Mouse (Mus musculus) embryonic facial prominence, embryonic 14.5 days (tissue): ENCODE data around the gene Tcf7l2. TPM values are rescaled to one million over a fixed set of nuclear protein-coding genes. Genes with fewer than 3 reads are reported as not detected.

Experiments
- ATAC-seq: fragments of 200-750 bp; cut with Nextera tagmentation; 2 replicates; pipeline ENCODE4 v1.8.0; 2017; ENCODE audit warnings: low read depth, moderate number of reproducible peaks, moderate TSS enrichment
- DNase-seq: peaks from one replicate; pipeline ENCODE4 v3.0.0-alpha.2; 2015; ENCODE audit warnings: low spot score
- H3K27ac ChIP-seq: fragments of 300-500 bp; sonication (generic); replicated peaks from 2 replicates; pipeline ENCODE4 v1.5.1; 2014; ENCODE audit warnings: low read depth, mild to moderate bottlenecking, low read length, moderate library complexity
- H3K27me3 ChIP-seq: fragments of 300-500 bp; sonication (generic); replicated peaks from 2 replicates; pipeline ENCODE4 v1.6.1; 2014; ENCODE audit warnings: low read length; ENCODE audit not compliant: control insufficient read depth, insufficient read depth
- H3K36me3 ChIP-seq: fragments of 300-500 bp; sonication (generic); 2 replicates; pipeline ENCODE4 v1.6.1; 2014; ENCODE audit warnings: low read length, mixed read lengths; ENCODE audit not compliant: control insufficient read depth, insufficient read depth
- H3K4me1 ChIP-seq: fragments of 300-500 bp; sonication (generic); 2 replicates; pipeline ENCODE4 v1.6.1; 2014; ENCODE audit warnings: antibody characterized with exemption, low read length; ENCODE audit not compliant: control insufficient read depth, insufficient read depth
- H3K4me2 ChIP-seq: fragments of 300-500 bp; sonication (generic); 2 replicates; pipeline ENCODE4 v1.6.1; 2014; ENCODE audit warnings: low read depth, mild to moderate bottlenecking, low read length, moderate library complexity, mixed read lengths
- H3K4me3 ChIP-seq: fragments of 300-500 bp; sonication (generic); 2 replicates; pipeline ENCODE4 v1.5.1; 2014; ENCODE audit warnings: low read depth, mild to moderate bottlenecking, low read length
- H3K9ac ChIP-seq: fragments of 300-500 bp; sonication (generic); 2 replicates; pipeline ENCODE4 v1.6.1; 2014; ENCODE audit warnings: low read depth, mild to moderate bottlenecking, low read length, moderate library complexity, mixed read lengths
- H3K9me3 ChIP-seq: fragments of 300-500 bp; sonication (generic); 2 replicates; pipeline ENCODE4 v1.6.1; 2016; ENCODE audit warnings: low read length; ENCODE audit not compliant: control insufficient read depth
- WGBS: fragments of 180-500 bp; shearing (Covaris S2); extraction: QIAGEN DNeasy Blood & Tissue Kit; methylation state at CpG from one replicate; pipeline ENCODE4 v1.1.7; 2014; 5-methylcytosine and 5-hydroxymethylcytosine counted together
- polyA plus RNA-seq: library from polyadenylated mRNA; unstranded; fragments of >200 nt; fragmentation: Nextera tagmentation; extraction: Ambion mirVana; gene quantifications from 2 replicates; pipeline ENCODE4 v1.2.1, GENCODE M21; 2014

Tcf7l2 gene
- polyA plus RNA-seq, 1 experiment from 2014 or later, result 106 TPM

DNA sequence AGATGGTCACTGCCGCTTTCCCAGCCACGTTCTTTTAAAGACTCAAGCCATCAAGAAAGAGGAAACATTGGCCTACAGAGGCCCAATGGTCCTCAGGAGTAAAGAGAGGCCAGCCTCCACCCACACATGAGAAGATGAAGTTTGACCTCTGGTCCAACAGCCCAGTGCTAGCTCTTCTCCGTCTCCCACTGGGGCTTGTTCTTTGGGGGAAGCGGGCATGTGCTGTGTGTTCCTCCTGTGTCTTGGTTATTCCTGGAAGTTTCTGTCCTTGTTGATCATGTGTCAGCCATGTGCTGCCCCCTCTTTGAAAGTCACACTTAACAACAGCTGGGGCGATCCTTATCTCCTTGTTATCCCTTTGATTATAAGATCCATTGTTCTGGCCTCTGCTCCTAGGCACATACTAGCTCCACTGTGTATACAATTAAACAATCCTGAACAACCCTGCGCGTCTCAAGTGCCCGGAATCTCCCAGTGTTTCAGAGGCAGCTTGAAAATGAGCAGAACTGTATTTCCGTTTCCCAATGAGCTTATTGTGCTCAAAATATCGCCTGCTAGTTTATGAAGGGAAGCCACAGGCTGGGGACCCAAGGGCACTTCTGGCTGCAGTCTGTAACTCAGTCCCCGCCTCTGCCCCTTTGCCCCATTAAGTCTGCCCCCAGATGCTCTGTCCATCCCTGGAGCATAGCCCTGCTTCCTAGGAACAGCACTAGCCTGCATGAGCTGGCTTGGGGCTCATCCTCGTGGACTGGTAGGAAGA lies 65.0 kb downstream of the Tcf7l2 start:
- 0 out of 2 replicates have a peak overlapping the region, but pooled peaks have one; percentile 9 for H3K9ac ChIP-seq
- no peaks in the 10 kb centered on the region for H3K9me3 ChIP-seq
- H3K4me1 ChIP-seq, result peaks cover 19% of the 10 kb centered on the region
- peak; percentile 54 for DNase-seq
- H3K4me3 ChIP-seq, result no peak overlapping the region
- H3K27me3 ChIP-seq, result no peaks in the 10 kb centered on the region
- 42% methylated on average over 12 of the region's 12 CpGs for WGBS
- peak; percentile 38 for ATAC-seq
- peaks cover 8% of the 10 kb centered on the region; the same call in 1 of the 2 replicates for H3K36me3 ChIP-seq
- peak overlapping the region; percentile 61 for H3K27ac ChIP-seq
- H3K4me2 ChIP-seq, result peak overlapping the region; percentile 27; the same call in 1 of the 2 replicates

DNA sequence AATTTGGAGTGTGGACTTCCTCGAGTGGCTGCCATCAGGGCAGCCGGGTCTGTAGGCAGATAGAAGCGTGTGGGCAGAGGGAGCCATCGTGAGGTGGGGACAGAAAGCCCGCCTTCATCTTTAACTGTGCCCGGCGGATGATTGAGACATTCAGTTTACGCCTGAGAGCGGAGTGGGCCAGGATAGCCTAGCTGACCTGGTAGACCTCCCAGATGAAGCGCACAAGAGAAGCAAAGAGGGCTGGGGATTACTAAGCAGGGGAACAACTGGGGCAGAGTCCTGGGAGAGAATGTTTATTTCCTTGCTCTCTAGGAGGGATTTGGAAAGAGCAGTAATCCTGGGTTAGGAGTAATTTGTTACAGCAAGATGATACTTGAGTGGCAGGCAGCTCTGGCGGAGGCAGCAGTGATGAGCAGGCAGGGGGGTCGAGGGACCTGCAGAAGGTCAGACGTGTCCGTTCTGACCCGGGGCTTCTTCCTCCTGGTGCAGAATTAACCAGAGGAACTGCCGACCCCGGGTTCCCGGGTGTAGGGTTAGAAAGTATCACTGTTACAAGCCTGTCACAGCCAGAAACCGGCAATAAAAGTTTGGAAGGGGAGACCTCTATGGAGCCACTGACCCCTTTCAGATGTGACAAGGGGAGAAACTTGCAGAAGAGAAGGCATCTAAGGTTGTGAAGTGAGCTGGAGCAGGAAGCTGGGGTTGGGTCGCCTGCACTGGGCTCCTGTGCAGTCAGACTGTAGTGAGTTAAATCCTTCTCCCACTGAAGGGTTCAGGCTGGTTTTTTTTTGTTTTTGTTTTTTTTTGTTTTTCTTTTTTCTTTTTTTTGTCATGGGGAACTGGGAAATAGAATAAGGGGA lies 65.8 kb downstream of the Tcf7l2 start:
- Histone ChIP-seq H3K27me3 (no peaks in the 10 kb centered on the region), H3K36me3 (peaks cover 8% of the 10 kb centered on the region; the same call in 1 of the 2 replicates), H3K4me3 (no peak overlapping the region), H3K9me3 (no peaks in the 10 kb centered on the region), H3K4me1 (peaks cover 19% of the 10 kb centered on the region), H3K27ac (peak overlapping the region; percentile 61), H3K9ac (0 out of 2 replicates have a peak overlapping the region, but pooled peaks have one; percentile 9), H3K4me2 (peak overlapping the region; percentile 27; the same call in 1 of the 2 replicates)
- DNase-seq (peak; percentile 62), ATAC-seq (peak; percentile 37)
- 16% methylated on average over 20 of the region's 20 CpGs for WGBS

DNA sequence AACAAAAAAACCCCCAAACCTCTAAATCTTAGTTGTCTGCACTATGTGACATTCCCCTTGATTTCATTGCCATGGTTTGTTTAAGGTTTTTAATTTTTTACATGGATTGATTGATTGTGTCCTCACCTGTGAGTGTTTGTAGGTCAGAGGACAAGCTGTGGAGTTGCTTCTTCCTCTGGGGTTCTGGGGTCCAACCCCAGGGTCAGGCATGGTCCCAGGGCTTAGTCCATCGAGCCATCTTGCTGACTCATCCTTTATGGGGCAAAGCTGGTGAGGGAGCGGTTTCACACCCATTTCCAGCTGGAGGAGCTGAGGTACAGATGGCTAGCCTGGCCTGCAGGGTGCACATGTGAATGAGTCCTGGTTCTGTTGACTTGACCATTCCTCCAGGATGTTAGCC lies 66.7 kb downstream of the Tcf7l2 start:
- Histone ChIP-seq H3K27ac (no peak overlapping the region), H3K9me3 (no peaks in the 10 kb centered on the region), H3K4me3 (no peak overlapping the region), H3K9ac (no peak overlapping the region), H3K36me3 (peaks cover 8% of the 10 kb centered on the region; the same call in 1 of the 2 replicates), H3K4me1 (peaks cover 19% of the 10 kb centered on the region), H3K4me2 (no peak overlapping the region), H3K27me3 (no peaks in the 10 kb centered on the region)
- no peak for DNase-seq
- 84% methylated on average over 2 of the region's 2 CpGs for WGBS
- no peak for ATAC-seq

DNA sequence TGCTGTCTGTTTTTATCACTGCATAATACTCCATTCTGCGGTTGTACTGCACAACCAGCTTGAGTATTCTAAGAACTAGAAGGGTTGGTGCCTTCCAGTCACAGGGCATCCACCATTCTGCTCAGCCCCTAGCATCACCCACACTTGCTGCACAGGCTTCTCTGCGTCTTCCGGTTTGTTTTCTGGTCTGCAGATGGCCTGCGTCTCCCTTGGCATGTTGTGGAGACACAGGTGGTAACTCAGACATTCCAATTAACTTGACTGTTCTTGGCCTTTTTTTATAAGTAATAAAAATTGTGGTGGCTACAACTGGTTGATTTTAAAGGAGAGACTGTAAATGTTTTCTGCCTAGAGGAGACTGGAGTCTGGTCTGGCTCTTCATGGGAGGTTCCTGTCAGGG lies 67.9 kb downstream of the Tcf7l2 start:
- Histone ChIP-seq H3K36me3 (peaks cover 8% of the 10 kb centered on the region; the same call in 1 of the 2 replicates), H3K4me2 (no peak overlapping the region), H3K4me1 (peaks cover 27% of the 10 kb centered on the region), H3K9ac (no peak overlapping the region), H3K27me3 (no peaks in the 10 kb centered on the region), H3K4me3 (no peak overlapping the region), H3K27ac (no peak overlapping the region), H3K9me3 (no peaks in the 10 kb centered on the region)
- WGBS, result 85% methylated on average over 4 of the region's 4 CpGs
- DNase-seq, result no peak
- no peak for ATAC-seq

DNA sequence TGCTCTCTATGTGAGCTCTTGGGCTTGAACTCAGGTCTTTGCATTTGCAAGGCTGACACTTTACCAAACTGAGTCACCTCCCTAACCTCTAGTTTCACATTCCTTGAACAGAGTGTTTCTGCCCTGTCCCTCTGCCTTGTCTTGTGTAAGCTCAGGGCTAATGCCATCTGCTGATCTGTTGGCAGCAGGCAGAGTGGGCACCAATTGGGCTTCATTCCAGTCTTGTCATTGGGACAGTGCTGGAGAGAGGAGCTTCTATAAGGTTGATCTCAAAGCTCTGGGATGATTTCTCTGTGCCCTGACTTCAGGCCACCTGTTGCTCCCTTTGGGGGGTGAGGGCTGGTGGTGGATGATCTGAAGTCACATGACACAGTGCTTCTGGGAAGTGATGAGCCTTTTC lies 70.6 kb downstream of the Tcf7l2 start:
- H3K27me3 ChIP-seq, result no peaks in the 10 kb centered on the region

DNA sequence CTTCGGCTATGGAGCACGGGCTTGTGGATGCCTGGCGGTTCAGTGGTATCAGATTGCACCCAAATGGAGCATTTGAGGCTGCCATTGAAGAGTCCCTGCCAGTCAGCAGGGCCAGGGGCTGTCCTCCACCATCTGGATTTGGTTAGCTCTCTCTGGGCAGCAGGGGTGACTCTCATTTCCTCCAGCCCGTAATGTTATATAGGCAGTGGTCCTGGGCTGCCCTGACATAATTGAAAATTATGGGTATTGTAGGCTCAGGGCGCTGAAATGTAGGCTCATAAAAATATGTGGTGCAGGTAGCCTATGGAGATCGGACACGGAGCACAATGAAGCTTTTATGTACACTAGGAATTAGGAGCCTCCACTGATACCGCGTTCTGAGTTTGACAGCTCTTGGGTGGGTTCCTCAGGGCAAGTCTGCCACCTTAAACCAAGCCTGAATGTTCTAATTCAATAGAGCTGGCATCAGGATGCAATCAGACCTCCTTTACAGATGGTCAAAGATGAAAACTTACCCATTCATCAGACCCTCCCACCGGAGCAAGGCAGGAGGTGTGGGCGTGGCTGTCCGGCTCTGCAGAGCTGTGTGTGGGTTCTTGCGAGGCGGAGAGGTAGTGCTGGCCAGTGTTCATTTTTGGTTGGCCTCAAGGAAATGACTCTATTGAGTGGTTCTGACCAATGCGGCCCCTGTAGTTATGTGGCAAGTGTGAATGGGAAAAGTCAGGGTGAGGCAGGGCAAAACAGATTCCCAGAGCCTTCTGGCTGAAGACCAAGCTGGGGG lies 73.6 kb downstream of the Tcf7l2 start:
- Histone ChIP-seq H3K9me3 (no peaks in the 10 kb centered on the region), H3K27me3 (no peaks in the 10 kb centered on the region), H3K4me3 (no peak overlapping the region), H3K4me1 (peaks cover 36% of the 10 kb centered on the region), H3K4me2 (peak overlapping the region; percentile 27), H3K27ac (peak overlapping the region; percentile 61), H3K36me3 (peaks cover 26% of the 10 kb centered on the region), H3K9ac (no peak overlapping the region)
- DNase-seq, result peak; percentile 86
- ATAC-seq, result peak; percentile 78
- 28% methylated on average over 15 of the region's 15 CpGs for WGBS

More for the DNA sequence above, 70.6 kb downstream of the Tcf7l2 start:
- Histone ChIP-seq H3K4me3 (no peak overlapping the region), H3K4me1 (peaks cover 40% of the 10 kb centered on the region), H3K27ac (no peak overlapping the region), H3K4me2 (no peak overlapping the region), H3K36me3 (no peaks in the 10 kb centered on the region), H3K9me3 (no peaks in the 10 kb centered on the region), H3K9ac (no peak overlapping the region)
- no peak for ATAC-seq
- DNase-seq, result no peak

DNA sequence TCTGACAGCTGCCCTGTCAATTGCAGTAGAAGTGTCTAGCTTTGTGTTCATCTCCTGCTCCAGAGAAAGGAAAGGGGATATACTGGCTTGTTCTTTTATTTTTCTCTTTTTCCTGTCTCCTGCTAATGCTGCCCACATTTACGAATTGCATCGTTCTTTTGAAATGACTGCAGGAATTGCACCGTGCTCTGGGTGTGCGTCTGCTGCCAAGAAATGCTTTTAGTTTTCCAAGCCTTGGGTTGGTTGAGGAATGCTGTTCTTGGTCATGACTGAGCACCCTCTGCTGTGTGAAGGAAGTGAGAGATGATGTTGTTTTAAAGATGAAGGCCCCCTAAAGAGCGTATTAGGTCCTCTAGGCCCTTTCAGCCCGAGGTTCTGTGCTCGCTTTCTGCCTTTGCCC lies 75.4 kb downstream of the Tcf7l2 start:
- 45% methylated on average over 7 of the region's 7 CpGs for whole genome bisulfite sequencing
- no peaks in the 10 kb centered on the region for H3K27me3 ChIP-seq
- no peak overlapping the region for H3K27ac ChIP-seq
- ATAC-seq (no peak), DNase-seq (no peak)
- H3K4me2 ChIP-seq, result no peak overlapping the region
- H3K36me3 ChIP-seq, result peaks cover 39% of the 10 kb centered on the region
- no peak overlapping the region for H3K9ac ChIP-seq
- no peak overlapping the region for H3K4me3 ChIP-seq
- H3K4me1 ChIP-seq, result peaks cover 36% of the 10 kb centered on the region
- no peaks in the 10 kb centered on the region for H3K9me3 ChIP-seq

DNA sequence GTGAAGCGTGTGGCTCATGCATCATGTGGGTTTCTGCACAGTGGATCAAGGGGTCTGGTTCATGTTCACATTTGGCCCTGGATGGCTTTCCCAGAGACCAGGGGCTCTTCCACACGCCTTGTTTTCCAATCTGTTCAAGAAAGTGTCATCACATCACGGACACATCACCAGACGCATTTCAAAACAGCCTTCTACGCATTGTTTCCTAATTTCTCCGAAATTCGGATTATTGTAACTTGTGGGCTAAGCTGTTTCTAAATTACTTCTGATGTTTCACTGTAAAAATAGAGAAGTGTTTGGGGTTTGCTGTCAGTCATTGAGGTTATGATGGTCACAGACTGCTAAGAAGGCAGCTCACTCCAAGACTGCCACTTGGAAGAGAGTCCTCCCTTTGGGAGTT lies 78.6 kb downstream of the Tcf7l2 start:
- DNase-seq (no peak), ATAC-seq (no peak)
- H3K4me2 ChIP-seq, result no peak overlapping the region
- no peaks in the 10 kb centered on the region for H3K9me3 ChIP-seq
- WGBS, result 89% methylated on average over 7 of the region's 7 CpGs
- peaks cover 39% of the 10 kb centered on the region for H3K4me1 ChIP-seq
- H3K4me3 ChIP-seq, result no peak overlapping the region
- no peak overlapping the region for H3K9ac ChIP-seq
- H3K27ac ChIP-seq, result no peak overlapping the region
- H3K27me3 ChIP-seq, result no peaks in the 10 kb centered on the region
- H3K36me3 ChIP-seq, result peaks cover 45% of the 10 kb centered on the region
